Comparison of ENCODE assay signal across 16 mouse cellular contexts in the genomic region with DNA sequence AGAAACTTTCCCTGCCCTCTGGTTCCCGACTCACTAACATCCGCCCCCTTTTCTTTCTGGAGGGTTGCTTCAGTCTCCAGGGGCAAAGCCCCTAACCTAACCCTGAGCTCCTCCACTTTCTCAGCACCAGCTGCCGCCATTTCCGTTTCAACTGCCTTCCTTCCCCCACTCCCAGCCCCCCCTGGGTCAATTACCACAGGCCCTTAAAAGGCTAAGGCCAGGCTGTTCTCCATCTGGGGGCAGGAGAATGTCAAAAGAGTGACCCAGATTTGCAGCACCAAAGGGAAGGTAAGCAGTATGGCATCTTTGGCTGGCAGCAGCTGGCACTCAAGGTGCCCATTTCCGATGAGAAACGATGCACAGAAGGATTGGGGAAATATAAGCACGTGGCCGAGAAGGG. TPM values are rescaled to one million over a fixed set of nuclear protein-coding genes. Genes with fewer than 3 reads are reported as not detected.
DNase-seq lines count a peak whose midpoint lies in the region; ATAC-seq lines count a peak whose summit lies in the region.
"Had no signal": no experiment of that assay in that cellular context is flagged by ENCODE, and none has a peak within 500 bp of the region (broad histone marks: within the 10 kb centered on the region; RNA-seq: fewer than 3 reads in every experiment).

No protein-coding gene starts in this region.

- H3K4me2 ChIP-seq in kidney, embryonic 15.5 days: no peak overlapping the region
- H3K4me2 ChIP-seq: embryonic facial prominence, embryonic 13.5 days; forebrain, embryonic 15.5 days; intestine, embryonic 15.5 days; liver, embryonic 11.5 days; midbrain, embryonic 11.5 days had no signal

- H3K9me3 ChIP-seq in kidney, embryonic 15.5 days (replicated peaks): no peaks in the 10 kb centered on the region
- H3K9me3 ChIP-seq: embryonic facial prominence, embryonic 13.5 days; forebrain, embryonic 15.5 days; intestine, embryonic 15.5 days had no signal

- no peak overlapping the region for H3K27ac ChIP-seq in kidney, embryonic 15.5 days
- H3K27ac ChIP-seq: embryonic facial prominence, embryonic 13.5 days; forebrain, embryonic 15.5 days; intestine, embryonic 15.5 days had no signal

- H3K9ac ChIP-seq in kidney, embryonic 15.5 days: no peak overlapping the region
- H3K9ac ChIP-seq: embryonic facial prominence, embryonic 13.5 days; forebrain, embryonic 15.5 days; intestine, embryonic 15.5 days had no signal

- H3K4me1 ChIP-seq in kidney, embryonic 15.5 days: peaks cover 13% of the 10 kb centered on the region

- WGBS in kidney, embryonic 15.5 days: 33% methylated on average over 8 of the region's 8 CpGs

- H3K27me3 ChIP-seq in kidney, embryonic 15.5 days: no peaks in the 10 kb centered on the region
- H3K27me3 ChIP-seq: embryonic facial prominence, embryonic 13.5 days; forebrain, embryonic 15.5 days; intestine, embryonic 15.5 days had no signal

- no peak overlapping the region for H3K4me3 ChIP-seq in kidney, embryonic 15.5 days (replicated peaks)
- H3K4me3 ChIP-seq: embryonic facial prominence, embryonic 13.5 days; forebrain, embryonic 15.5 days; intestine, embryonic 15.5 days had no signal

- intact Hi-C loops in left cerebral cortex, postnatal 25 days (cut with DNase I): no loop called here

- peak; percentile 16 to 56 for DNase-seq in cerebellum, postnatal 14 days
- DNase-seq in cerebellum, postnatal 36 days: no peak
- DNase-seq in kidney, postnatal 10 days: peak; percentile 43
- DNase-seq in thymus, postnatal 10 days (ENCODE audit: low spot score in 2 of 2): peak; percentile 36
- no peak for DNase-seq in left cerebral cortex, postnatal 25 days (ENCODE audit: low spot score in 2 of 2)
- DNase-seq: gastrocnemius, postnatal 36 days; kidney, postnatal 25 days had no signal

- H3K36me3 ChIP-seq in kidney, embryonic 15.5 days: peaks cover 33% of the 10 kb centered on the region

- ATAC-seq in kidney, embryonic 15.5 days (replicated peaks; ENCODE audit: low FRiP score): no peak
- ATAC-seq in granulocyte monocyte progenitor cell, adult 5-6 weeks (replicated peaks; ENCODE audit: poor library complexity, severe bottlenecking): peak; percentile 59
- ATAC-seq in erythroblast, adult 5-6 weeks (replicated peaks; ENCODE audit: low FRiP score, poor library complexity, severe bottlenecking): no peak
- ATAC-seq: activated CD4-positive, CD25-positive, alpha-beta regulatory T cell, adult 4 months; forebrain, embryonic 15.5 days; intestine, embryonic 15.5 days had no signal

RNA-seq across cellular contexts. Expression of gene Sec31a, which starts 57.7 kb away (rescaled TPM):
- 158 and 174 TPM in 2 replicates for polyA plus RNA-seq in kidney, embryonic 15.5 days (2015; fragmentation: Nextera tagmentation; extraction: Ambion mirVana)
- total RNA-seq in granulocyte monocyte progenitor cell, adult 5-6 weeks (2014; fragmentation: Nextera tagmentation): 188 and 193 TPM in 2 replicates
- total RNA-seq in granulocyte monocyte progenitor cell, adult 5-6 weeks (2017): 109 and 167 TPM in 2 replicates
- total RNA-seq in erythroblast, adult 5-6 weeks (2015; ENCODE audit: low replicate concordance): 26.5 and 46.4 TPM in 2 replicates
- 24.3 and 24.4 TPM in 2 replicates for total RNA-seq in erythroblast, adult 5-6 weeks (2017; ENCODE audit: low replicate concordance)
- 100 to 1,000 TPM; 108 to 112 TPM for total RNA-seq in left cerebral cortex, postnatal 25 days (2021)

Comparison
In these comparisons a context has a peak if more than half of its experiments do, and no peak if none do; other contexts are left out.
1. DNase-seq: peak in cerebellum, postnatal 14 days (2 of 2), kidney, postnatal 10 days (single experiment) and thymus, postnatal 10 days (2 of 2); none in cerebellum, postnatal 36 days (0 of 2) and left cerebral cortex, postnatal 25 days (0 of 2).